Mouse (Mus musculus) neural tube, embryonic 11.5 days (tissue): Measurements from ENCODE around the gene Clec2i. TPM values are rescaled to one million over a fixed set of nuclear protein-coding genes. Genes with fewer than 3 reads are reported as not detected.
"Not testable (repeated sequence)": the region's sequence is repeated elsewhere in the genome, so short reads cannot be mapped to it uniquely, and the experiment has no call there.

Experiments used
- ATAC-seq: fragments of 200-750 bp; cut with Nextera tagmentation; 2 replicates; pipeline ENCODE4 v1.8.0; 2017; ENCODE audit warnings: moderate number of reproducible peaks, mild to moderate bottlenecking, moderate TSS enrichment, moderate library complexity; ENCODE audit not compliant: insufficient read depth, low FRiP score, low TSS enrichment
- DNase-seq: peaks from one replicate; pipeline ENCODE4 v3.0.0-alpha.2; 2015; ENCODE audit warnings: low spot score
- H3K27ac ChIP-seq: fragments of 300-500 bp; sonication (generic); 2 replicates; pipeline ENCODE4 v1.5.1; 2014; ENCODE audit warnings: low read depth, mild to moderate bottlenecking, low read length
- H3K27me3 ChIP-seq: fragments of 300-500 bp; sonication (generic); 2 replicates; pipeline ENCODE4 v1.6.1; 2014; ENCODE audit warnings: mild to moderate bottlenecking, low read length, mixed read lengths; ENCODE audit not compliant: control insufficient read depth, insufficient read depth
- H3K36me3 ChIP-seq: fragments of 300-500 bp; sonication (generic); 2 replicates; pipeline ENCODE4 v1.6.1; 2014; ENCODE audit warnings: mild to moderate bottlenecking, low read length, moderate library complexity, mixed read lengths; ENCODE audit not compliant: control insufficient read depth, insufficient read depth
- H3K4me1 ChIP-seq: fragments of 300-500 bp; sonication (generic); 2 replicates; pipeline ENCODE4 v1.6.1; 2014; ENCODE audit warnings: low read length, mixed read lengths; ENCODE audit not compliant: control insufficient read depth, insufficient read depth
- H3K4me2 ChIP-seq: fragments of 300-500 bp; sonication (generic); 2 replicates; pipeline ENCODE4 v1.6.1; 2014; ENCODE audit warnings: low read depth, mild to moderate bottlenecking, moderate library complexity
- H3K4me3 ChIP-seq: fragments of 300-500 bp; sonication (generic); 2 replicates; pipeline ENCODE4 v1.5.1; 2014; ENCODE audit warnings: low read depth, low read length
- H3K9ac ChIP-seq: fragments of 300-500 bp; sonication (generic); 2 replicates; pipeline ENCODE4 v1.6.1; 2014; ENCODE audit warnings: mild to moderate bottlenecking, low read length
- H3K9me3 ChIP-seq: fragments of 300-500 bp; sonication (generic); 2 replicates; pipeline ENCODE4 v1.6.1; 2016; ENCODE audit warnings: low read length; ENCODE audit not compliant: control insufficient read depth
- WGBS: fragments of 180-500 bp; shearing (Covaris S2); extraction: QIAGEN DNeasy Blood & Tissue Kit; methylation state at CpG from one replicate; pipeline ENCODE4 v1.1.7; 2014; 5-methylcytosine and 5-hydroxymethylcytosine counted together
- polyA plus RNA-seq: library from polyadenylated mRNA; unstranded; fragments of >200 nt; fragmentation: Nextera tagmentation; extraction: Ambion mirVana; gene quantifications from 2 replicates; pipeline ENCODE4 v1.2.1, GENCODE M21; 2014

Gene Clec2i
- polyA plus RNA-seq, 1 experiment from 2014 or later = not detected

DNA sequence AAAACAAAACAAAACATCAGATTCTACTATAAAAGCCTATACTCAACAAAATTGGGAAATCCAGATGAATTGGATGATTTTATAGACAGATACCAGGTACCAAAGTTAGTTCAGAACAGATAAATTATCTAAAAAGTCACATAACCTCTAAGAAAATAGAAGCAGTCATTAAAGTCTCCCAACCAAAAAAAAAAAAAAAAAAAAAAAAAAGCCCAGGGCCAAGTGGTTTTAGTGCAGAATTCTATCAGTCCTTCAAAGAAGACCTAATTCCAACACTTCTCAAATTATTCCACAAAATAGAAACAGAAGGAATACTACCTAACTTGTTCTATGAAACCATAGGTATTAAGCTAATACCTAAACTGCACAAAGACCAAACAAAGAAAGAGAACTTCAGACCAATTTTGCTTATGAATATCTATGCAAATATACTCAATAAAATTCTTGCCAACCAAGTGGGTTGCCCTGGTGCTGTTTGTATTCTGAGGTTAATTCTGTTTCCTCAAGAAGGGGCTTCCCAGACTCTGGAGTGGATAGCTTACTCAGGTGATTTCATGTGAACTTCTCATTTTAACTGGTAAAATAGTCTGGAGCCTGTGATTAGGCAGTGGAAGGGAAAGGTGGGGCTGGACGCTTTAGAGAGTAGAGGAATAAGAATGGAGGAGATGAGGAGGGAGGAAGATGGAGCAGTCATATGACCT, 15.3 kb upstream of the Clec2i start:
- Histone ChIP-seq H3K4me2 (no peak overlapping the region), H3K9me3 (no peaks in the 10 kb centered on the region), H3K36me3 (no peaks in the 10 kb centered on the region), H3K9ac (no peak overlapping the region), H3K4me3 (no peak overlapping the region), H3K27me3 (no peaks in the 10 kb centered on the region), H3K27ac (no peak overlapping the region), H3K4me1 (no peaks in the 10 kb centered on the region)
- 92% methylated on average over 1 of the region's 1 CpGs for WGBS
- no peak for DNase-seq
- no peak for ATAC-seq

DNA sequence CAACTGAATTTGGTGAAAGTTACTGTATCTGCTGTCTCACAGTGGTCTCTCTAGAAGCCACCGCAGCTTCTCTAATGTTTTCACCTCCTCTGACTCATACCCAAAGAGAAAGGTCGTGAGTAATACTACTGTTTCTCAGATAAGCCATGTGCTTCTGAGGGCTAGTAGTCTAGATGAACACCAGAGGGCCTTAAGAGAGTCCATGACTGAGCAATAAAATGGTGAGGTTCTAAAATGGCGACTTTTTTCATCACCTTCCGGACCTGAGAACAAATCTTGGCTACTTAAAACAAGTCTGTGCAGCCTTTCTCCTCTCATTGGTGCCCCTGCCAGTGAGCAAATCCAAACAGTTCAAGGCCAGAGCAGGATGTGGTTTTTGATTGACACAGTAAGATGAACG, 1.4 kb downstream of the Clec2i start:
- no peak overlapping the region for H3K4me2 ChIP-seq

DNA sequence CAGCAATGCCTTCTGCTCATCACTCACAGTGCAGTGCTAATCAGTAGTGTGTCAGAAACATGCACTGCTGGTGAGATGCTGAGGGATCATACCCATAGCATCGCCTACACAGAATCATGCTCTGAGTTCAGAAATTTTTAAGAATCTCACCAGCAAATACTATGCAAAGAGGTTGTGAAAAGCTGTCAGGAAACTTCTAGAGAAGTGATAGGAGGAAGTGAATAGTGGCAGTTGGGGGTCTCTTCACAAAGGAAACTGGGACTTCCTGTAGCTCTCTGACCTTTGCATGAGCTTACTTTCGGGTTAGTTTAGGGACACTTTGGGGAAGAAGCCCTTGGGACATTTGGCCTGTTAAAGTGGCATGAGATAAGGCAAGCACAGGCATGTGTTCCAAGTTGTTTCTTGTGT, 3.6 kb downstream of the Clec2i start, which contains the start of gene BC035044:
TSS of gene BC035044 (minus strand) at position 179 of the 408 bp plus-strand sequence.
- H3K9me3 ChIP-seq = no peaks in the 10 kb centered on the region
- H3K4me1 ChIP-seq = no peaks in the 10 kb centered on the region
- H3K4me2 ChIP-seq = no peak within 1 kb of the TSS
- no peak within 1 kb of the TSS for H3K4me3 ChIP-seq
- no peak within 1 kb of the TSS for H3K9ac ChIP-seq
- no peak for ATAC-seq
- no peaks in the 10 kb centered on the region for H3K27me3 ChIP-seq
- WGBS = 82% methylated on average over 2 of the region's 2 CpGs
- no peak within 1 kb of the TSS for H3K27ac ChIP-seq
- H3K36me3 ChIP-seq = no peaks in the 10 kb centered on the region
- no peak for DNase-seq

More for the DNA sequence above, 1.4 kb downstream of the Clec2i start:
- Histone ChIP-seq H3K27ac (no peak overlapping the region), H3K4me3 (no peak overlapping the region), H3K4me1 (no peaks in the 10 kb centered on the region), H3K36me3 (no peaks in the 10 kb centered on the region), H3K27me3 (no peaks in the 10 kb centered on the region), H3K9ac (no peak overlapping the region), H3K9me3 (no peaks in the 10 kb centered on the region)
- DNase-seq = no peak
- ATAC-seq = no peak
- WGBS = 84% methylated on average over 5 of the region's 5 CpGs

DNA sequence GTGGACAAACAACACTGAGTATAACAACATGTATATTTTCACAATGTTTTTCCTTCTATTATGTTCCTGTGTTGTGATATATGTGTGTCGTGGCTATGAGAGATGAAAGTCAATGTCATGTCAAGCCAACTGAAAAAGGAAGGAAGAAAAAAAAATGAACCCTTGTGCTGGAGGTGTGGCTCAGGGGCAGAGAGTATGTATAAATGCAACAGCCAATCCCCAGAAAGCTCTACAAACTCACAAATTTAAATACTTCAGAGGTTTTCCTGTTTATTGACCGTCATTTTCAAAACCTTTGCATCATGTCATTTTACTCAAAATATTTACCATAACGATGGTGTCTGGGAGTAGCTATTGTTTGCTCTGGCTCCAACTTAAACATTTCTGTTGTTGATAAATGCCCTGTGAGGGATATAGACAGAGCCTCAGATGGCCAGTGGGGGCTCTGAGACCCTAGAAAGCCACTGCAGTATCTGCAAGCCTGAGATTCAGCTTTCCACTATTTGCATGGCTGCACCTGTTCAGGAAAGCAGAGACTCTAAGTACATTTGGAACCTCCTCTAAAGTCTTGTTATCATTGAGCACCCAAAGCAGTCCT, 8.1 kb downstream of the Clec2i start:
- Histone ChIP-seq H3K9me3 (no peaks in the 10 kb centered on the region), H3K27ac (no peak overlapping the region), H3K4me2 (no peak overlapping the region), H3K27me3 (no peaks in the 10 kb centered on the region), H3K36me3 (no peaks in the 10 kb centered on the region), H3K4me3 (no peak overlapping the region), H3K4me1 (no peaks in the 10 kb centered on the region), H3K9ac (no peak overlapping the region)
- ATAC-seq = no peak
- WGBS = 89% methylated on average over 3 of the region's 3 CpGs
- DNase-seq = no peak

DNA sequence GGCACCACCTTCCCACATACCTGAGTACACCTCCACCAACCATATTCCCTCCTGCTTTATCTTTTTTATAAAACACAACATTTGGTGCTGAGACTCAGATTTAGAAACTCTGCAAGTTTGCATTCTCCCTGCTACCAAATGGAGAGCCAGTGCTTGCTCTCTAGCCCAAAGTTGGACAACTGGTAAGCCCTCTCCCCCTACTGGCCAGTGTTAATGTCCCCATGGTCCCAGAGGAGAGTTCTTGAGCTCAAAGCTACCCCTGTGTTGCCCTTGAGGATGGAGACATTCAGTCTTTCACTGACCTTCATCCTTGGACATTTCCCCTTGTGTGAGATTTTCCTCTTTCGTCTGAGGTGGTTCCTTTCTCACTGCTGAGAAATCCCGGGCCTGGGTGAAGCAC, 12.7 kb downstream of the Clec2i start:
- H3K4me3 ChIP-seq = no peak overlapping the region
- no peak overlapping the region for H3K9ac ChIP-seq
- no peak overlapping the region for H3K4me2 ChIP-seq
- no peaks in the 10 kb centered on the region for H3K9me3 ChIP-seq
- H3K27me3 ChIP-seq = no peaks in the 10 kb centered on the region
- DNase-seq (no peak), ATAC-seq (no peak)
- 80% methylated on average over 2 of the region's 2 CpGs for WGBS
- H3K27ac ChIP-seq = no peak overlapping the region
- no peaks in the 10 kb centered on the region for H3K4me1 ChIP-seq
- no peaks in the 10 kb centered on the region for H3K36me3 ChIP-seq

DNA sequence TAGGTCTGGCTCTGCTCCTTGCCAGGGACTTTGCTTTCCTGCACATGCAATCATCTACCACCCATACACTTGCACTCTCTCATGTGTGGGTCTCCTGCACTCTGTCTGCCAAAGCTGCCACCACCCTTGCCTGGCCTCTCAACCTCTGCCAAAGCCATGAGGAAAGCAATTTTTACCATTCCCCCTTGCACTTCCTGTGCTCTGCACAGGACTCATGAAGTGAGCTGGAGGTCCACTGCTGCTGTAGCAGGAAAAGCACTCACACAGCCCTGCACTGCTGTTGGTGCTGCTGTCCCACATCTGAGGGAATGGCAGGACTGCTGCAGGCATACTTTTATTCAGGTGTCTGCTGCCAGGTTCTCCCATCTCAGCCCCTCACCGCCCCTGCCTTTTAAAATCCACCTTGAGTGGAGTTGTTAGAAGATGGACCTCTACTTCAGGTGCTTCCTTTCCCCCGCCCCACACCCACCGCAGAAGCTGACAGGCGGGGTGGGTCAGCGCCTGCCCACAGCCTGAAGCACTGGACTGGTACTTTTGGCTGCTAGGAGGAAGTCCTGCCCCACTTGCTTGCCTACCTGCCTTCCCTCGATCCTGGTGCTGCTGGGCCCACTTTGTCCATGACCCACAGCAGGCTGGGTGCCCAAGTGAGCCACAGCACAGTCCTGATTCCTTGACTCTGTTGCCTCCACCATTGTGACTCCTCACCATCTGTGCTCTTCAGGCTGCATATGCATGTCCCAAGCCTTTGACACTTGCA, 13.6 kb downstream of the Clec2i start:
- H3K9me3 ChIP-seq, H3K9ac ChIP-seq, H3K4me3 ChIP-seq, ATAC-seq, H3K27me3 ChIP-seq, H3K4me1 ChIP-seq, H3K27ac ChIP-seq, DNase-seq, H3K36me3 ChIP-seq, H3K4me2 ChIP-seq: not testable (repeated sequence)
- WGBS = 87% methylated on average over 6 of the region's 6 CpGs

DNA sequence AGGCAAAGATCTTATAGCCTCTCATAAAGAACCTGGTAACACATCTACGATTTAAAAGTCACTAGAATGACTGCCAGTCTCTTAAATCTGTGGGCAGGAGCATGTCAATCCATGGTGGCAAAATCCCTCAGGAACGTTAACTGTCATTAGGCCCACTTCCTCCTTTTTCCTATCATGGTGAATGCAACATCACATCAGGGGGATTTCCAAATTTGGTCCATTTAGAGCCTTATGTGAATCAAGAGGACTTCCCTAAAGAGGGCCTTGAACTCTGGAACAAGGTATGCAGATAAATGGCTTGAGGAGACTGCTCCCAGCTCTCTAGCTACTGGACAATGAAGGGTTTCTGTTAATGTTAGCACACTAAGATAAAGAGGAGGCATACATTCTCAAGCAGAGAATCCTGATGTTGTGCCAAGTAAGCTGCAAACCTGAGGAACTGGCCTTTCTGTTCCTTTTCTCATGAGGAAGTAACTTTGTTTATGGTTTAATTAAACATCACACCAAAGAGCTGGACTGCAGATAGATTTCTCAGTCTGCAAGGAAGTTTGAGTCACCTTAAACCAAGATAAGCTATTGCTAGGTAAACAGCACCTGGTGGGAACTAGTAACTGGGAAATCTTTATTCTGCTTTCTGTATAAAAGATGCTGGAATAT, 26.3 kb downstream of the Clec2i start:
- ATAC-seq (no peak), DNase-seq (no peak)
- H3K27me3 ChIP-seq = no peaks in the 10 kb centered on the region

DNA sequence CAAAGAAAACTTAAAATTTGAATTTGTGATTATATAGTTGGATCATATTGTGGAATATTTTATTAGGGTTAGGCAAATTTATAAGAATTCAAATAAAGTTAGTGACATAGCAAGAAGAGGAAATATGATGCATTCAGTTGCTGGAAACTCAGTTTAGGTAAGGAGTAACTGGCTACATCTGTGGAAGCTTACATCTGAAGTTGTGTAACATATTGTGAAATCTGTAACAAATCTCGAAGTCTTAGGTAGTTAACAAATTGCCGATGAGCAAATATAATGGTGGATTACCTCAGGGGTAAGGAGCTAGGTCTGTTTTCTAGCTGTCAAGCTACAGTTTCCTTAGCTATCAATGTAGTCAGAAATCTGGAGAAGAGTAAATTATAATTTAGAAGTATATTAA, 29.9 kb downstream of the Clec2i start:
- Histone ChIP-seq H3K9ac (no peak overlapping the region), H3K4me3 (no peak overlapping the region), H3K36me3 (no peaks in the 10 kb centered on the region), H3K4me1 (no peaks in the 10 kb centered on the region), H3K9me3 (no peaks in the 10 kb centered on the region), H3K4me2 (no peak overlapping the region), H3K27me3 (no peaks in the 10 kb centered on the region), H3K27ac (no peak overlapping the region)
- ATAC-seq (no peak), DNase-seq (no peak)
- WGBS = 94% methylated on average over 2 of the region's 2 CpGs

More for the DNA sequence above, 26.3 kb downstream of the Clec2i start:
- Histone ChIP-seq H3K9me3 (no peaks in the 10 kb centered on the region), H3K4me3 (no peak overlapping the region), H3K27ac (no peak overlapping the region), H3K4me1 (no peaks in the 10 kb centered on the region), H3K4me2 (no peak overlapping the region), H3K36me3 (no peaks in the 10 kb centered on the region), H3K9ac (no peak overlapping the region)
- 85% methylated on average over 2 of the region's 2 CpGs for WGBS
